Mouse (Mus musculus) heart, embryonic 16.5 days (tissue): ENCODE data around the gene Gm11639. TPM values are rescaled to one million over a fixed set of nuclear protein-coding genes. Genes with fewer than 3 reads are reported as not detected.
"Not testable (repeated sequence)": the region's sequence is repeated elsewhere in the genome, so short reads cannot be mapped to it uniquely, and the experiment has no call there.

ENCODE experiments used
- ATAC-seq: fragments of 200-750 bp; cut with Nextera tagmentation; replicated peaks from 2 replicates; pipeline ENCODE4 v1.8.0; 2017; ENCODE audit warnings: moderate number of reproducible peaks; ENCODE audit not compliant: insufficient read depth, low FRiP score; ENCODE audit errors: extremely low read depth
- H3K27ac ChIP-seq: fragments of 300-500 bp; sonication (generic); 2 replicates; pipeline ENCODE4 v1.5.1; 2014; ENCODE audit warnings: mild to moderate bottlenecking, low read length, control low read depth, moderate library complexity
- H3K27me3 ChIP-seq: fragments of 300-500 bp; sonication (generic); 2 replicates; pipeline ENCODE4 v1.6.1; 2014; ENCODE audit warnings: low read length, mixed read lengths; ENCODE audit not compliant: control insufficient read depth, insufficient read depth
- H3K36me3 ChIP-seq: fragments of 300-500 bp; sonication (generic); 2 replicates; pipeline ENCODE4 v1.6.1; 2014; ENCODE audit not compliant: control insufficient read depth, insufficient read depth
- H3K4me1 ChIP-seq: fragments of 300-500 bp; sonication (generic); 2 replicates; pipeline ENCODE4 v1.6.1; 2014; ENCODE audit warnings: low read length, mixed read lengths; ENCODE audit not compliant: control insufficient read depth, insufficient read depth
- H3K4me2 ChIP-seq: fragments of 300-500 bp; sonication (generic); 2 replicates; pipeline ENCODE4 v1.6.1; 2014; ENCODE audit warnings: low read depth, mild to moderate bottlenecking, control low read depth, low read length
- H3K4me3 ChIP-seq: fragments of 300-500 bp; sonication (generic); 2 replicates; pipeline ENCODE4 v1.5.1; 2014; ENCODE audit warnings: mild to moderate bottlenecking, control low read depth, low read length
- H3K9ac ChIP-seq: fragments of 300-500 bp; sonication (generic); 2 replicates; pipeline ENCODE4 v1.6.1; 2014; ENCODE audit warnings: low read length, control low read depth
- H3K9me3 ChIP-seq: fragments of 300-500 bp; sonication (generic); replicated peaks from 2 replicates; pipeline ENCODE4 v1.6.1; 2016; ENCODE audit warnings: low read length; ENCODE audit not compliant: control insufficient read depth
- WGBS: fragments of 180-500 bp; shearing (Covaris S2); extraction: QIAGEN DNeasy Blood & Tissue Kit; methylation state at CpG from one replicate; pipeline ENCODE4 v1.1.7; 2014; 5-methylcytosine and 5-hydroxymethylcytosine counted together
- polyA plus RNA-seq: library from polyadenylated mRNA; unstranded; fragments of >200 nt; fragmentation: Nextera tagmentation; extraction: Ambion mirVana; gene quantifications from 2 replicates; pipeline ENCODE4 v1.2.1, GENCODE M21; 2015

Gene Gm11639
- polyA plus RNA-seq, 1 experiment from 2014 or later = not detected

GRCm38 (mm10) chr11:105112448-105112847, 426.9 kb downstream of the Gm11639 start:
- not testable (repeated sequence) for H3K27me3 ChIP-seq, H3K4me2 ChIP-seq, H3K4me1 ChIP-seq, H3K36me3 ChIP-seq, H3K4me3 ChIP-seq, H3K9ac ChIP-seq, H3K27ac ChIP-seq, ATAC-seq, H3K9me3 ChIP-seq
- WGBS = 78% methylated on average over 18 of the region's 22 CpGs

- H3K9me3 ChIP-seq = no peaks in the 10 kb centered on the region
- WGBS = 78% methylated on average over 7 of the region's 7 CpGs
- H3K27ac ChIP-seq = no peak overlapping the region
- H3K4me1 ChIP-seq = no peaks in the 10 kb centered on the region
- ATAC-seq = no peak
- no peak overlapping the region for H3K9ac ChIP-seq
- no peak overlapping the region for H3K4me2 ChIP-seq
- H3K36me3 ChIP-seq = no peaks in the 10 kb centered on the region
- H3K27me3 ChIP-seq = no peaks in the 10 kb centered on the region
- H3K4me3 ChIP-seq = no peak overlapping the region
Observed at GRCm38 (mm10) chr11:105117814-105118213, 432.3 kb downstream of the Gm11639 start.

- Histone ChIP-seq H3K4me2 (no peak overlapping the region), H3K9me3 (peaks cover 3% of the 10 kb centered on the region; the same call in 1 of the 2 replicates), H3K4me1 (no peaks in the 10 kb centered on the region), H3K9ac (no peak overlapping the region), H3K27me3 (no peaks in the 10 kb centered on the region), H3K36me3 (no peaks in the 10 kb centered on the region), H3K27ac (no peak overlapping the region), H3K4me3 (no peak overlapping the region)
- ATAC-seq = no peak
- 23% methylated on average over 4 of the region's 4 CpGs for WGBS
Observed at GRCm38 (mm10) chr11:105120551-105121061, 435.1 kb downstream of the Gm11639 start.

- not testable (repeated sequence) for ATAC-seq, H3K36me3 ChIP-seq, H3K27ac ChIP-seq, H3K9ac ChIP-seq, H3K4me2 ChIP-seq, H3K4me1 ChIP-seq, H3K4me3 ChIP-seq, H3K27me3 ChIP-seq, H3K9me3 ChIP-seq
- WGBS = 74% methylated on average over 5 of the region's 5 CpGs
Observed at GRCm38 (mm10) chr11:105121792-105122191, 436.3 kb downstream of the Gm11639 start.

- Histone ChIP-seq H3K27ac (no peak overlapping the region), H3K9ac (no peak overlapping the region), H3K4me3 (no peak overlapping the region), H3K4me2 (no peak overlapping the region), H3K4me1 (peaks cover 9% of the 10 kb centered on the region), H3K9me3 (peaks cover 3% of the 10 kb centered on the region; the same call in 1 of the 2 replicates), H3K27me3 (no peaks in the 10 kb centered on the region), H3K36me3 (peaks cover 3% of the 10 kb centered on the region; the same call in 1 of the 2 replicates)
- WGBS = 7% methylated on average over 9 of the region's 9 CpGs
- ATAC-seq = no peak
Observed at GRCm38 (mm10) chr11:105123986-105124385, 438.5 kb downstream of the Gm11639 start.

GRCm38 (mm10) chr11:105125735-105126519, 440.4 kb downstream of the Gm11639 start, which contains the start of gene Mettl2:
Mettl2 (plus strand) TSS chr11:105126425.
- peaks cover 3% of the 10 kb centered on the region; the same call in 1 of the 2 replicates for H3K9me3 ChIP-seq
- H3K27ac ChIP-seq = peak within 1 kb of the TSS; percentile 77
- ATAC-seq = peak; percentile 94
- H3K4me1 ChIP-seq = peaks cover 9% of the 10 kb centered on the region
- H3K4me3 ChIP-seq = peak within 1 kb of the TSS; percentile 86
- H3K27me3 ChIP-seq = no peaks in the 10 kb centered on the region
- peak within 1 kb of the TSS; percentile 97 for H3K4me2 ChIP-seq
- H3K36me3 ChIP-seq = peaks cover 18% of the 10 kb centered on the region
- WGBS = 2% methylated on average over 23 of the region's 38 CpGs
- H3K9ac ChIP-seq = peak within 1 kb of the TSS; percentile 70

GRCm38 (mm10) chr11:105126520-105127029, 441.1 kb downstream of the Gm11639 start:
- H3K4me3 ChIP-seq = peak overlapping the region; percentile 86
- H3K4me2 ChIP-seq = peak overlapping the region; percentile 97
- H3K4me1 ChIP-seq = peaks cover 9% of the 10 kb centered on the region
- under 1% methylated on average over 42 of the region's 49 CpGs for WGBS
- no peaks in the 10 kb centered on the region for H3K27me3 ChIP-seq
- peak; percentile 16; the same call in 1 of the 2 replicates for ATAC-seq
- H3K9me3 ChIP-seq = peaks cover 3% of the 10 kb centered on the region; the same call in 1 of the 2 replicates
- no peak overlapping the region for H3K27ac ChIP-seq
- H3K9ac ChIP-seq = peak overlapping the region; percentile 70
- peaks cover 22% of the 10 kb centered on the region for H3K36me3 ChIP-seq

- ATAC-seq = no peak
- Histone ChIP-seq H3K36me3 (peaks cover 74% of the 10 kb centered on the region), H3K4me2 (no peak overlapping the region), H3K9ac (no peak overlapping the region), H3K9me3 (no peaks in the 10 kb centered on the region), H3K4me1 (no peaks in the 10 kb centered on the region), H3K27ac (no peak overlapping the region), H3K27me3 (no peaks in the 10 kb centered on the region), H3K4me3 (no peak overlapping the region)
- WGBS = 87% methylated on average over 7 of the region's 7 CpGs
Observed at GRCm38 (mm10) chr11:105135692-105136091, 450.2 kb downstream of the Gm11639 start.

GRCm38 (mm10) chr11:105137255-105137654, 451.7 kb downstream of the Gm11639 start:
- H3K27ac ChIP-seq, H3K4me2 ChIP-seq, H3K9me3 ChIP-seq, H3K9ac ChIP-seq, H3K4me1 ChIP-seq, ATAC-seq, H3K4me3 ChIP-seq, H3K27me3 ChIP-seq: not testable (repeated sequence)
- WGBS = 90% methylated on average over 2 of the region's 2 CpGs
- H3K36me3 ChIP-seq = peaks cover 70% of the 10 kb centered on the region
